8 mouse cellular contexts compared by ENCODE assay signal in genomic region chr11:90638312-90638830, GRCm38 (mm10). TPM values are rescaled to one million over a fixed set of nuclear protein-coding genes. Genes with fewer than 3 reads are reported as not detected.
A peak's percentile ranks its signal among the peaks of the same experiment; 100 is the strongest.
DNase-seq lines count a peak whose midpoint lies in the region; ATAC-seq and TF ChIP-seq lines count a peak whose summit lies in the region.

No protein-coding gene starts in this region.

- no peak for TF ChIP-seq CTCF in heart, postnatal 0 days (IDR thresholded peaks at IDR 0.05; ENCODE audit: low read depth)

- under 1% methylated on average over 46 of the region's 54 CpGs for whole genome bisulfite sequencing in neural tube, embryonic 11.5 days
- WGBS in heart, postnatal 0 days = 2% methylated on average over 53 of the region's 54 CpGs
- WGBS in midbrain, embryonic 11.5 days = under 1% methylated on average over 52 of the region's 54 CpGs

- H3K9ac ChIP-seq in neural tube, embryonic 11.5 days (ENCODE audit: low read length) = peak overlapping the region; percentile 98
- peak overlapping the region; percentile 88 for H3K9ac ChIP-seq in heart, postnatal 0 days (replicated peaks; ENCODE audit: low read depth, low read length)
- peak overlapping the region; percentile 98 for H3K9ac ChIP-seq in midbrain, embryonic 11.5 days (ENCODE audit: low read length)

- no peaks in the 10 kb centered on the region; the same call in 1 of the 2 replicates for H3K36me3 ChIP-seq in neural tube, embryonic 11.5 days (ENCODE audit: control insufficient read depth, insufficient read depth, low read length)
- H3K36me3 ChIP-seq in heart, postnatal 0 days (replicated peaks; ENCODE audit: control insufficient read depth, insufficient read depth, low read length) = peaks cover 8% of the 10 kb centered on the region; the same call in 1 of the 2 replicates
- no peaks in the 10 kb centered on the region; the same call in 1 of the 2 replicates for H3K36me3 ChIP-seq in midbrain, embryonic 11.5 days (ENCODE audit: control insufficient read depth, insufficient read depth, low read length)

- no peaks in the 10 kb centered on the region for H3K9me3 ChIP-seq in neural tube, embryonic 11.5 days (ENCODE audit: control insufficient read depth, low read length)
- H3K9me3 ChIP-seq in heart, postnatal 0 days (replicated peaks; ENCODE audit: control insufficient read depth, low read length) = no peaks in the 10 kb centered on the region
- H3K9me3 ChIP-seq in midbrain, embryonic 11.5 days (ENCODE audit: control insufficient read depth, low read length) = no peaks in the 10 kb centered on the region

- peak; percentile 10; the same call in 1 of the 2 replicates for ATAC-seq in neural tube, embryonic 11.5 days (ENCODE audit: insufficient read depth, low FRiP score, low TSS enrichment)
- peak; percentile 20 for ATAC-seq in activated CD4-positive, CD25-positive, alpha-beta regulatory T cell, adult 4 months
- ATAC-seq in heart, postnatal 0 days (ENCODE audit: insufficient read depth, low read depth) = peak; percentile 58
- no peak for ATAC-seq in midbrain, embryonic 11.5 days (ENCODE audit: low FRiP score)

- peak; percentile 4; the same call in 1 of the 2 replicates for TF ChIP-seq EP300 in heart, postnatal 0 days (IDR thresholded peaks at IDR 0.05; ENCODE audit: low read depth)

- no peak for DNase-seq in neural tube, embryonic 11.5 days (ENCODE audit: low spot score)
- DNase-seq in neural tube, embryonic 10.5 days (ENCODE audit: extremely low spot score, low spot score) = no peak
- peak; percentile 8 for DNase-seq in embryo, embryonic 11.5 days (ENCODE audit: low read depth, low spot score)
- peak; percentile 34 for DNase-seq in heart, postnatal 0 days (ENCODE audit: low spot score)
- peak; percentile 56 to 72 for DNase-seq in kidney, postnatal 4 days
- no peak for DNase-seq in midbrain, embryonic 11.5 days (ENCODE audit: low spot score, missing footprints)
- no peak for DNase-seq in urinary bladder, adult 2 months (ENCODE audit: low spot score)

- no peaks in the 10 kb centered on the region for H3K27me3 ChIP-seq in neural tube, embryonic 11.5 days (ENCODE audit: control insufficient read depth, insufficient read depth, low read length)
- no peaks in the 10 kb centered on the region for H3K27me3 ChIP-seq in heart, postnatal 0 days (ENCODE audit: control insufficient read depth, insufficient read depth, low read length)
- H3K27me3 ChIP-seq in midbrain, embryonic 11.5 days (ENCODE audit: control insufficient read depth, insufficient read depth, low read length) = no peaks in the 10 kb centered on the region

- H3K27ac ChIP-seq in neural tube, embryonic 11.5 days (ENCODE audit: low read depth, low read length) = peak overlapping the region; percentile 89
- peak overlapping the region; percentile 92 for H3K27ac ChIP-seq in heart, postnatal 0 days (ENCODE audit: low read depth)
- H3K27ac ChIP-seq in midbrain, embryonic 11.5 days (ENCODE audit: low read depth, low read length) = peak overlapping the region; percentile 89

- 0 out of 2 replicates have a peak, but pooled peaks cover 3% of the 10 kb centered on the region for H3K4me1 ChIP-seq in neural tube, embryonic 11.5 days (ENCODE audit: control insufficient read depth, insufficient read depth, low read length)
- peaks cover 10% of the 10 kb centered on the region; the same call in 1 of the 2 replicates for H3K4me1 ChIP-seq in heart, postnatal 0 days (ENCODE audit: control insufficient read depth, insufficient read depth)
- H3K4me1 ChIP-seq in midbrain, embryonic 11.5 days (ENCODE audit: control insufficient read depth, insufficient read depth, low read length) = peaks cover 8% of the 10 kb centered on the region

- peak overlapping the region; percentile 94 for H3K4me3 ChIP-seq in neural tube, embryonic 11.5 days (ENCODE audit: low read depth, low read length)
- H3K4me3 ChIP-seq in heart, postnatal 0 days (ENCODE audit: low read depth, low read length) = peak overlapping the region; percentile 83
- peak overlapping the region; percentile 92 for H3K4me3 ChIP-seq in midbrain, embryonic 11.5 days (ENCODE audit: low read depth, low read length)

- H3K4me2 ChIP-seq in neural tube, embryonic 11.5 days (ENCODE audit: low read depth) = peak overlapping the region; percentile 56
- H3K4me2 ChIP-seq in heart, postnatal 0 days (ENCODE audit: low read depth, low read length) = peak overlapping the region; percentile 88
- peak overlapping the region; percentile 64 for H3K4me2 ChIP-seq in midbrain, embryonic 11.5 days

RNA-seq across cellular contexts. Expression of gene Cox11, which starts 0.4 kb away (rescaled TPM):
- 23.6 and 27.7 TPM in 2 replicates for polyA plus RNA-seq in neural tube, embryonic 11.5 days (2014; fragmentation: Nextera tagmentation; extraction: Ambion mirVana)
- polyA plus RNA-seq in activated CD4-positive, CD25-positive, alpha-beta regulatory T cell, adult 4 months (2017; shearing (Covaris generic)) = 10 to 100 TPM; 18.5 to 24.9 TPM
- 17.9 and 18.6 TPM in 2 replicates for total RNA-seq in heart, postnatal 0 days (2014; rRNA removed; ENCODE audit: low replicate concordance)
- 32.2 and 32.6 TPM in 2 replicates for polyA plus RNA-seq in heart, postnatal 0 days (2015; fragmentation: Nextera tagmentation; extraction: Ambion mirVana)
- polyA plus RNA-seq in midbrain, embryonic 11.5 days (2014; fragmentation: Nextera tagmentation; extraction: Ambion mirVana) = 24.6 and 26.4 TPM in 2 replicates
- 15.7 and 19.4 TPM in 2 replicates for polyA plus RNA-seq in urinary bladder, adult 2 months (2012; rRNA removed)

RNA-seq across cellular contexts. Expression of gene Stxbp4, which starts 0.5 kb away (rescaled TPM):
- 36.1 and 38.2 TPM in 2 replicates for polyA plus RNA-seq in neural tube, embryonic 11.5 days (2014; fragmentation: Nextera tagmentation; extraction: Ambion mirVana)
- polyA plus RNA-seq in activated CD4-positive, CD25-positive, alpha-beta regulatory T cell, adult 4 months (2017; shearing (Covaris generic)) = 1 to 10 TPM; 1.9 to 3.1 TPM
- total RNA-seq in heart, postnatal 0 days (2014; rRNA removed; ENCODE audit: low replicate concordance) = 2.9 and 5.2 TPM in 2 replicates
- 4.7 and 5.6 TPM in 2 replicates for polyA plus RNA-seq in heart, postnatal 0 days (2015; fragmentation: Nextera tagmentation; extraction: Ambion mirVana)
- 36.5 and 41.8 TPM in 2 replicates for polyA plus RNA-seq in midbrain, embryonic 11.5 days (2014; fragmentation: Nextera tagmentation; extraction: Ambion mirVana)
- polyA plus RNA-seq in urinary bladder, adult 2 months (2012; rRNA removed) = 3.7 and 5.3 TPM in 2 replicates

RNA-seq across cellular contexts. Expression of gene Tom1l1, which starts 49.8 kb away (rescaled TPM):
- polyA plus RNA-seq in neural tube, embryonic 11.5 days (2014; fragmentation: Nextera tagmentation; extraction: Ambion mirVana) = 20.1 and 21.6 TPM in 2 replicates
- polyA plus RNA-seq in activated CD4-positive, CD25-positive, alpha-beta regulatory T cell, adult 4 months (2017; shearing (Covaris generic)) = 1 to 10 TPM; 1.0 to 1.9 TPM
- 14.8 and 15.1 TPM in 2 replicates for total RNA-seq in heart, postnatal 0 days (2014; rRNA removed; ENCODE audit: low replicate concordance)
- polyA plus RNA-seq in heart, postnatal 0 days (2015; fragmentation: Nextera tagmentation; extraction: Ambion mirVana) = 16.3 and 21.4 TPM in 2 replicates
- polyA plus RNA-seq in midbrain, embryonic 11.5 days (2014; fragmentation: Nextera tagmentation; extraction: Ambion mirVana) = 17.4 and 18.7 TPM in 2 replicates
- polyA plus RNA-seq in urinary bladder, adult 2 months (2012; rRNA removed) = 11.1 and 15.3 TPM in 2 replicates

Comparison
In these comparisons a context has a peak if more than half of its experiments do, and no peak if none do; other contexts are left out.
1. DNase-seq: peak in embryo, embryonic 11.5 days (single experiment), heart, postnatal 0 days (single experiment) and kidney, postnatal 4 days (2 of 2); none in neural tube, embryonic 11.5 days (single experiment), neural tube, embryonic 10.5 days (single experiment), midbrain, embryonic 11.5 days (single experiment) and urinary bladder, adult 2 months (single experiment).
2. Peak in every context shown above with its lines, with median percentiles within 50 percentile points of each other: H3K27ac ChIP-seq, H3K4me2 ChIP-seq, H3K4me3 ChIP-seq and H3K9ac ChIP-seq.